In genomic region chr17:17567071-17567470, GRCm38 (mm10) we compare ENCODE assay signal across 10 mouse cellular contexts. TPM values are rescaled to one million over a fixed set of nuclear protein-coding genes. Genes with fewer than 3 reads are reported as not detected.
A peak's percentile ranks its signal among the peaks of the same experiment; 100 is the strongest.
DNase-seq lines count a peak whose midpoint lies in the region; ATAC-seq lines count a peak whose summit lies in the region.
"Had no signal": no experiment of that assay in that cellular context is flagged by ENCODE, and none has a peak within 500 bp of the region (broad histone marks: within the 10 kb centered on the region; RNA-seq: fewer than 3 reads in every experiment).

No protein-coding gene starts in this region.

- no peak overlapping the region for H3K27ac ChIP-seq in forebrain, embryonic 13.5 days
- H3K27ac ChIP-seq in heart, embryonic 11.5 days (ENCODE audit: low read depth, low read length): no peak overlapping the region
- H3K27ac ChIP-seq: embryonic facial prominence, embryonic 15.5 days; limb, embryonic 13.5 days had no signal

- no peaks in the 10 kb centered on the region for H3K4me1 ChIP-seq in forebrain, embryonic 13.5 days
- H3K4me1 ChIP-seq in heart, embryonic 11.5 days (ENCODE audit: control insufficient read depth, insufficient read depth, low read length): no peaks in the 10 kb centered on the region
- H3K4me1 ChIP-seq: embryonic facial prominence, embryonic 15.5 days; limb, embryonic 13.5 days had no signal

- DNase-seq in kidney, adult 9 months: peak; percentile 65
- DNase-seq in kidney, adult 18-20 months: no peak
- DNase-seq in B cell, adult 2 months: peak; percentile 34 to 46
- DNase-seq in MEL-GATA-1-ER (ENCODE audit: extremely low read depth, low read depth): peak; percentile 39
- peak; percentile 70 for DNase-seq in naive thymus-derived CD4-positive, alpha-beta T cell, adult 2 months (ENCODE audit: low read depth)
- DNase-seq in adrenal gland, adult 8-10 months: no peak

- H3K27me3 ChIP-seq in forebrain, embryonic 13.5 days: no peaks in the 10 kb centered on the region
- H3K27me3 ChIP-seq in heart, embryonic 11.5 days (ENCODE audit: control insufficient read depth, insufficient read depth, low read length): no peaks in the 10 kb centered on the region
- H3K27me3 ChIP-seq: embryonic facial prominence, embryonic 15.5 days; limb, embryonic 13.5 days had no signal

- no peak overlapping the region for H3K4me3 ChIP-seq in forebrain, embryonic 13.5 days
- no peak overlapping the region for H3K4me3 ChIP-seq in heart, embryonic 11.5 days (ENCODE audit: low read depth, low read length)
- H3K4me3 ChIP-seq: embryonic facial prominence, embryonic 15.5 days; limb, embryonic 13.5 days had no signal

- H3K9ac ChIP-seq in forebrain, embryonic 13.5 days: no peak overlapping the region
- no peak overlapping the region for H3K9ac ChIP-seq in heart, embryonic 11.5 days (ENCODE audit: low read depth, low read length)
- H3K9ac ChIP-seq: embryonic facial prominence, embryonic 15.5 days; limb, embryonic 13.5 days had no signal

- WGBS in forebrain, embryonic 13.5 days: 41% methylated on average over 3 of the region's 3 CpGs
- WGBS in heart, embryonic 11.5 days (ENCODE audit: insufficient replicate concordance): 51% methylated on average over 3 of the region's 3 CpGs

- H3K4me2 ChIP-seq in forebrain, embryonic 13.5 days: no peak overlapping the region
- H3K4me2 ChIP-seq in heart, embryonic 11.5 days: no peak overlapping the region
- H3K4me2 ChIP-seq: embryonic facial prominence, embryonic 15.5 days; limb, embryonic 13.5 days had no signal

- peaks cover 31% of the 10 kb centered on the region for H3K36me3 ChIP-seq in forebrain, embryonic 13.5 days (ENCODE audit: poor library complexity, severe bottlenecking)
- H3K36me3 ChIP-seq in heart, embryonic 11.5 days (ENCODE audit: control insufficient read depth, insufficient read depth, low read length): peaks cover 9% of the 10 kb centered on the region

- peak; percentile 75; the same call in 1 of the 2 replicates for ATAC-seq in forebrain, embryonic 13.5 days
- ATAC-seq in heart, embryonic 11.5 days (replicated peaks; ENCODE audit: insufficient number of reproducible peaks, low FRiP score, low TSS enrichment): no peak

- no peaks in the 10 kb centered on the region for H3K9me3 ChIP-seq in forebrain, embryonic 13.5 days (replicated peaks)
- H3K9me3 ChIP-seq in heart, embryonic 11.5 days (replicated peaks; ENCODE audit: control insufficient read depth, low read length): no peaks in the 10 kb centered on the region
- H3K9me3 ChIP-seq: embryonic facial prominence, embryonic 15.5 days; limb, embryonic 13.5 days had no signal

RNA-seq across cellular contexts. Expression of gene Lnpep, which starts 57.8 kb away (rescaled TPM):
- polyA plus RNA-seq in forebrain, embryonic 13.5 days (2015; fragmentation: Nextera tagmentation; extraction: Ambion mirVana): 8.9 and 9.2 TPM in 2 replicates
- polyA plus RNA-seq in heart, embryonic 11.5 days (2014; fragmentation: Nextera tagmentation; extraction: Ambion mirVana): 8.9 and 12.7 TPM in 2 replicates
- total RNA-seq in adrenal gland, adult 8-10 months (2022): 100 to 1,000 TPM; 113 to 176 (median 144) TPM

Comparison
In these comparisons a context has a peak if more than half of its experiments do, and no peak if none do; other contexts are left out.
1. DNase-seq: peak in kidney, adult 9 months (single experiment), B cell, adult 2 months (2 of 2), MEL-GATA-1-ER (single experiment) and naive thymus-derived CD4-positive, alpha-beta T cell, adult 2 months (single experiment); none in kidney, adult 18-20 months (single experiment) and adrenal gland, adult 8-10 months (single experiment).